10 mouse cellular contexts compared by ENCODE assay signal in the genomic region with DNA sequence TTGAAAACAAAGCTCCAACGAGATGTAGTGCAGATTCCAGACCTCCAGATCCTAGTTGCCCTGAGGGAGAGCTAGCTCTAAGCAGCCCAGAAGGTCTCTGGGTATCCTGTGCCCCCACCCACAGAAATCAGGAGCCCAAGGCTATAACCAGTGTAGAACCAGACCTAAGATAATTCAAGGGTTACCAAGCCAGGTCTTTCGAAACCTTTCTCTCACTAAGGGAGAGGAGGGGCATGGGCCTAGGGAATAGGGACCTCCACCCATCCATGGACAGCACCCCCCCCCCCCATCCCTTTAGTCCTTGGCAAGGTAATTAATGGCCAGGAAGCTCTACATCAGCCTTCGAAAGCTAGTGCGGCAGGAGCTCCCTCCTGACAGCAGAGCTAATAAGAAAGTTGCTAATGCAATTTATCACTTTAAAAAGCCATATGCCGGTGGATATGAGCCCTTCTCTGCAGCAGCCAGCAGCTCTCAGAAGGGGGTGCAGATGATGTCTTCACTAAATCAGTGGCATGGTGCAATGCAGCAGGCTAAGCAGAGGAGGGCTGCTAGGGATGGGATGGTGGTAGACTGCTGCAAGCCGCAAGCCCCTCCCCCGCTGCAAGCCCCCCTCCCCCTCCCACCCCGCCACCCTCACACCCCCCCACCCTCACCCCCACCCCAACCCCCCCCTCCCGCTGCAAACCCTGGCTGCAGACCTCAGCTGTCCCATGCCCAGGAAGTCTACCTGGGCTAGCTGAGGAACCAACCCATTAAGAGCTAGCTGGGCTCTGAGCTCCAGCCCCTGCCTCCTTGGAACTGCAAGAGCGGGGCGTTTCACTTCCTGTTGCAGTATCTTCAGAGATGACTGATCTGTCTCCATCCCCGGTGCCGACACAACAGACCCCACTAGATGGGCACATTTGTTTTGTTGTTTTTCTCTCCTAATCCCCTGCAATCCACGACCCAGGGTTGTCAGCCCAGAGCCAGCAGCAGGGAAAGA. TPM values are rescaled to one million over a fixed set of nuclear protein-coding genes. Genes with fewer than 3 reads are reported as not detected.
DNase-seq lines count a peak whose midpoint lies in the region; ATAC-seq and TF ChIP-seq lines count a peak whose summit lies in the region.
"Had no signal": no experiment of that assay in that cellular context is flagged by ENCODE, and none has a peak within 500 bp of the region (broad histone marks: within the 10 kb centered on the region; RNA-seq: fewer than 3 reads in every experiment).

No protein-coding gene starts in this region.

- no peak overlapping the region for H3K4me3 ChIP-seq in heart, embryonic 15.5 days
- no peak overlapping the region for H3K4me3 ChIP-seq in CH12.LX (replicated peaks in 1 of 3; ENCODE audit: low read depth in 2 of 3, low read length in 2 of 3, poor library complexity in 1 of 3)
- no peak overlapping the region for H3K4me3 ChIP-seq in hindbrain, embryonic 11.5 days (ENCODE audit: low read depth, low read length)
- H3K4me3 ChIP-seq in midbrain, embryonic 15.5 days: no peak overlapping the region
- H3K4me3 ChIP-seq: erythroblast, embryonic 14.5 days; megakaryocyte, embryonic 14.5 days had no signal

- ATAC-seq in heart, embryonic 15.5 days (replicated peaks; ENCODE audit: insufficient number of reproducible peaks, insufficient read depth, low FRiP score, low read depth): peak; percentile 50; the same call in 1 of the 2 replicates
- ATAC-seq in hindbrain, embryonic 11.5 days (ENCODE audit: low FRiP score): peak; percentile 74
- peak; percentile 75; the same call in 1 of the 2 replicates for ATAC-seq in midbrain, embryonic 15.5 days (replicated peaks)

- TF ChIP-seq EP300 in CH12.LX (IDR thresholded peaks at IDR 0.05; ENCODE audit: low read length): peak; percentile 87

- TF ChIP-seq CTCF in CH12.LX (conservative IDR thresholded peaks at IDR 0.05 in 1 of 2, IDR thresholded peaks at IDR 0.05 in 1 of 2; ENCODE audit: low read depth in 2 of 2, low read length in 2 of 2): no peak

- H3K4me2 ChIP-seq in heart, embryonic 15.5 days: no peak overlapping the region
- peak overlapping the region; percentile 59; the same call in 1 of the 2 replicates for H3K4me2 ChIP-seq in CH12.LX (ENCODE audit: insufficient read depth, low read depth, poor library complexity, severe bottlenecking)
- H3K4me2 ChIP-seq in hindbrain, embryonic 11.5 days (replicated peaks; ENCODE audit: low read depth, low read length): no peak overlapping the region
- no peak overlapping the region for H3K4me2 ChIP-seq in midbrain, embryonic 15.5 days

- H3K9ac ChIP-seq in heart, embryonic 15.5 days: no peak overlapping the region
- no peak overlapping the region for H3K9ac ChIP-seq in CH12.LX (ENCODE audit: insufficient read depth, low read depth)
- H3K9ac ChIP-seq in hindbrain, embryonic 11.5 days (ENCODE audit: low read depth, low read length): no peak overlapping the region
- no peak overlapping the region for H3K9ac ChIP-seq in midbrain, embryonic 15.5 days

- dilution Hi-C loops in CH12.LX (cut with MboI; ENCODE audit: extremely low pct_ligation_motif_present, extremely low pct_unique_long_range_greater_than_20kb, low sequenced_read_pairs): no loop called here

- no peaks in the 10 kb centered on the region for H3K79me2 ChIP-seq in CH12.LX (replicated peaks; ENCODE audit: control insufficient read depth, extremely low read depth, insufficient read depth, poor library complexity, severe bottlenecking)

- 14% methylated on average over 11 of the region's 14 CpGs for WGBS in heart, embryonic 15.5 days
- 23% methylated on average over 13 of the region's 14 CpGs for WGBS in hindbrain, embryonic 11.5 days
- WGBS in midbrain, embryonic 15.5 days: 18% methylated on average over 14 of the region's 14 CpGs

- H3K36me3 ChIP-seq in heart, embryonic 15.5 days: no peaks in the 10 kb centered on the region
- no peaks in the 10 kb centered on the region for H3K36me3 ChIP-seq in CH12.LX (replicated peaks in 1 of 2; ENCODE audit: control insufficient read depth in 1 of 2, insufficient read depth in 1 of 2, low read length in 1 of 2)
- H3K36me3 ChIP-seq in hindbrain, embryonic 11.5 days (ENCODE audit: control insufficient read depth, insufficient read depth, low read length): no peaks in the 10 kb centered on the region
- no peaks in the 10 kb centered on the region for H3K36me3 ChIP-seq in midbrain, embryonic 15.5 days (replicated peaks)

- no peaks in the 10 kb centered on the region for H3K9me3 ChIP-seq in heart, embryonic 15.5 days (replicated peaks)
- no peaks in the 10 kb centered on the region for H3K9me3 ChIP-seq in CH12.LX (replicated peaks; ENCODE audit: low read length)
- H3K9me3 ChIP-seq in hindbrain, embryonic 11.5 days (ENCODE audit: control insufficient read depth, low read length): no peaks in the 10 kb centered on the region
- H3K9me3 ChIP-seq in midbrain, embryonic 15.5 days: no peaks in the 10 kb centered on the region
- H3K9me3 ChIP-seq: megakaryocyte, embryonic 14.5 days had no signal

- H3K27me3 ChIP-seq in heart, embryonic 15.5 days: 0 out of 2 replicates have a peak, but pooled peaks cover 5% of the 10 kb centered on the region
- no peaks in the 10 kb centered on the region for H3K27me3 ChIP-seq in CH12.LX (replicated peaks)
- H3K27me3 ChIP-seq in hindbrain, embryonic 11.5 days (ENCODE audit: control insufficient read depth, insufficient read depth, low read length): no peaks in the 10 kb centered on the region
- no peaks in the 10 kb centered on the region for H3K27me3 ChIP-seq in midbrain, embryonic 15.5 days (replicated peaks)

- H3K27ac ChIP-seq in heart, embryonic 15.5 days: peak overlapping the region; percentile 29
- no peak overlapping the region for H3K27ac ChIP-seq in CH12.LX (ENCODE audit: insufficient read depth, low read depth)
- H3K27ac ChIP-seq in hindbrain, embryonic 11.5 days (ENCODE audit: low read depth, low read length): no peak overlapping the region
- no peak overlapping the region for H3K27ac ChIP-seq in midbrain, embryonic 15.5 days

- no peak for DNase-seq in heart, adult 9 months (ENCODE audit: low spot score in 2 of 2)
- DNase-seq in CH12.LX (ENCODE audit: extremely low read depth): peak; percentile 65
- DNase-seq in hindbrain, embryonic 11.5 days (ENCODE audit: low spot score): peak; percentile 13
- DNase-seq in urinary bladder, adult 2 months (ENCODE audit: low spot score): no peak
- no peak for DNase-seq in spleen, postnatal 14 days (ENCODE audit: low spot score in 2 of 2)
- DNase-seq in ovary, postnatal 36 days (ENCODE audit: low spot score): no peak

- in situ Hi-C loops in CH12.LX (cut with MboI; ENCODE audit: low pct_ligation_motif_present, low pct_unique_long_range_greater_than_20kb, low sequenced_read_pairs): loop anchor here (5.0 kb wide), 1 partner anchor 40 kb away; no protein-coding TSS in a partner anchor

- no peak for TF ChIP-seq RAD21 in CH12.LX (IDR thresholded peaks at IDR 0.05; ENCODE audit: low read depth, low read length)

- H3K4me1 ChIP-seq in heart, embryonic 15.5 days (replicated peaks): peaks cover 20% of the 10 kb centered on the region
- peaks cover 0 to 25% of the 10 kb centered on the region in 2 experiments; a peak in 2 of 4 replicates for H3K4me1 ChIP-seq in CH12.LX (ENCODE audit: control insufficient read depth in 1 of 2, insufficient read depth in 2 of 2)
- H3K4me1 ChIP-seq in hindbrain, embryonic 11.5 days (replicated peaks; ENCODE audit: control insufficient read depth, insufficient read depth, low read length): 0 out of 2 replicates have a peak, but pooled peaks cover 2% of the 10 kb centered on the region
- H3K4me1 ChIP-seq in midbrain, embryonic 15.5 days: peaks cover 15% of the 10 kb centered on the region

- no peak for TF ChIP-seq POLR2A in CH12.LX (IDR thresholded peaks at IDR 0.05; ENCODE audit: low read depth, low read length)

TF ChIP-seq in CH12.LX, 34 proteins besides CTCF, POLR2A, EP300 and RAD21:
- TF ChIP-seq JUN (IDR thresholded peaks at IDR 0.05; ENCODE audit: insufficient read depth, low read depth, low read length) (peak; percentile 29; the same call in 1 of the 2 replicates), IRF4 (IDR thresholded peaks at IDR 0.05; ENCODE audit: low read depth, low read length) (peak; percentile 94), JUND (conservative IDR thresholded peaks at IDR 0.05; ENCODE audit: low read depth, low read length) (peak; percentile 54; the same call in 1 of the 2 replicates), CHD2 (IDR thresholded peaks at IDR 0.05; ENCODE audit: low read length) (0 out of 2 replicates have a peak, but pooled peaks have one; percentile 16), NELFE (IDR thresholded peaks at IDR 0.05; ENCODE audit: low read depth, low read length) (no peak)

RNA-seq across cellular contexts. Expression of a gene that starts 55.9 kb away (rescaled TPM):
- polyA plus RNA-seq in heart, embryonic 15.5 days (2015; fragmentation: Nextera tagmentation; extraction: Ambion mirVana): 543 and 549 TPM in 2 replicates
- total RNA-seq in CH12.LX (2012; rRNA removed) (203 and 255 TPM in 2 replicates), CH12.LX (2014; rRNA removed) (546 and 623 TPM in 2 replicates)
- 604 and 634 TPM in 2 replicates for polyA plus RNA-seq in CH12.LX (2012; ENCODE audit: insufficient read length, low read depth)
- 1,591 and 1,601 TPM in 2 replicates for polyA plus RNA-seq in hindbrain, embryonic 11.5 days (2014; fragmentation: Nextera tagmentation; extraction: Ambion mirVana)
- polyA plus RNA-seq in midbrain, embryonic 15.5 days (2015; fragmentation: Nextera tagmentation; extraction: Ambion mirVana): 1,861 and 1,975 TPM in 2 replicates
- 1,162 and 1,245 TPM in 2 replicates for polyA plus RNA-seq in urinary bladder, adult 2 months (2012; rRNA removed)

Comparison
In these comparisons a context has a peak if more than half of its experiments do, and no peak if none do; other contexts are left out.
1. DNase-seq: peak in CH12.LX (single experiment) and hindbrain, embryonic 11.5 days (single experiment); none in heart, adult 9 months (0 of 2), urinary bladder, adult 2 months (single experiment), spleen, postnatal 14 days (0 of 2) and ovary, postnatal 36 days (single experiment).
2. Peak in every context shown above with its lines, with median percentiles within 50 percentile points of each other: ATAC-seq.